In the genomic region with DNA sequence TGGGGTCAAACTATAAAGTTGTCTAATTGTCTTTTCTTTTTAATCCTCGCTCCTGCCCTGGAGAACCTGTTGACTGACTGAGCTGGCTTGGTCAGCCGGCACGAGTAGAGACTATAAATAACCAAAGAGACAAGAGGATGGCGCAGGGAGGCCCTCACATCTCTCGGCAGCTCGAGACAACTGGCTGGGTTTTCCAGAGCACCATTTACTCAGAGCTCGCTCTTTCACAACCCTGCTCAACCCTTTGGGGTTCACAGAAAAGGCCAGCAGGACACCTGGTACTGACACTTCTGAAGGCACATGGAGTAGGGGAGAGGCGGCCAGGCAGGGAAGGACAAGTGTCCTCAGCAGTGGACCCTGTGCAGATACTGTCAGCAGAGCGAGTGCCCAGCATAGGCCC, we compare ENCODE assay signal across 14 mouse cellular contexts. TPM values are rescaled to one million over a fixed set of nuclear protein-coding genes. Genes with fewer than 3 reads are reported as not detected.
DNase-seq lines count a peak whose midpoint lies in the region; ATAC-seq and TF ChIP-seq lines count a peak whose summit lies in the region.
"Had no signal": no experiment of that assay in that cellular context is flagged by ENCODE, and none has a peak within 500 bp of the region (broad histone marks: within the 10 kb centered on the region; RNA-seq: fewer than 3 reads in every experiment).

No protein-coding gene starts in this region.

- WGBS in liver, adult 2 months = 41% methylated on average over 9 of the region's 9 CpGs
- WGBS in embryonic facial prominence, embryonic 15.5 days = 75% methylated on average over 9 of the region's 9 CpGs
- WGBS in heart, embryonic 10.5 days = 48% methylated on average over 9 of the region's 9 CpGs
- WGBS in hindbrain, embryonic 13.5 days = 89% methylated on average over 9 of the region's 9 CpGs
- WGBS in stomach, postnatal 0 days = 71% methylated on average over 9 of the region's 9 CpGs

- TF ChIP-seq CTCF in liver, adult 2 months (IDR thresholded peaks at IDR 0.05; ENCODE audit: low read depth, low read length) = no peak
- TF ChIP-seq CTCF in stomach, postnatal 0 days (IDR thresholded peaks at IDR 0.05; ENCODE audit: low read depth) = no peak

- no peaks in the 10 kb centered on the region for H3K36me3 ChIP-seq in liver, adult 2 months (ENCODE audit: control insufficient read depth, insufficient read depth, low read length)
- H3K36me3 ChIP-seq in embryonic facial prominence, embryonic 15.5 days = peaks cover 55% of the 10 kb centered on the region
- peaks cover 83% of the 10 kb centered on the region for H3K36me3 ChIP-seq in heart, embryonic 10.5 days
- H3K36me3 ChIP-seq in hindbrain, embryonic 13.5 days = peaks cover 78% of the 10 kb centered on the region
- peaks cover 9% of the 10 kb centered on the region; the same call in 1 of the 2 replicates for H3K36me3 ChIP-seq in stomach, postnatal 0 days (ENCODE audit: control insufficient read depth, insufficient read depth, low read length)

- H3K27ac ChIP-seq in liver, adult 2 months (replicated peaks; ENCODE audit: insufficient read depth, low read depth, low read length) = peak overlapping the region; percentile 70
- H3K27ac ChIP-seq in embryonic facial prominence, embryonic 15.5 days (replicated peaks) = no peak overlapping the region
- H3K27ac ChIP-seq in heart, embryonic 10.5 days = peak overlapping the region; percentile 77
- no peak overlapping the region for H3K27ac ChIP-seq in hindbrain, embryonic 13.5 days
- H3K27ac ChIP-seq in stomach, postnatal 0 days (replicated peaks) = no peak overlapping the region
- H3K27ac ChIP-seq: embryonic facial prominence, embryonic 12.5 days; hindbrain, postnatal 0 days had no signal

- H3K27me3 ChIP-seq in liver, adult 2 months (ENCODE audit: control insufficient read depth, insufficient read depth, low read length) = no peaks in the 10 kb centered on the region
- H3K27me3 ChIP-seq in embryonic facial prominence, embryonic 15.5 days = no peaks in the 10 kb centered on the region
- H3K27me3 ChIP-seq in heart, embryonic 10.5 days (ENCODE audit: insufficient read depth, poor library complexity, severe bottlenecking) = no peaks in the 10 kb centered on the region
- no peaks in the 10 kb centered on the region for H3K27me3 ChIP-seq in hindbrain, embryonic 13.5 days
- H3K27me3 ChIP-seq in stomach, postnatal 0 days (ENCODE audit: control insufficient read depth, insufficient read depth, low read length) = no peaks in the 10 kb centered on the region
- H3K27me3 ChIP-seq: embryonic facial prominence, embryonic 12.5 days had no signal

- ATAC-seq in embryonic facial prominence, embryonic 15.5 days (ENCODE audit: insufficient number of reproducible peaks, low FRiP score, low TSS enrichment, low read depth) = 0 out of 2 replicates have a peak, but pooled peaks have one; percentile 1
- no peak for ATAC-seq in hindbrain, embryonic 13.5 days (ENCODE audit: low FRiP score)
- ATAC-seq in stomach, postnatal 0 days (ENCODE audit: low FRiP score, low TSS enrichment) = no peak
- ATAC-seq: hindbrain, postnatal 0 days had no signal

- H3K9me3 ChIP-seq in embryonic facial prominence, embryonic 15.5 days (replicated peaks) = no peaks in the 10 kb centered on the region
- H3K9me3 ChIP-seq in heart, embryonic 10.5 days = no peaks in the 10 kb centered on the region
- no peaks in the 10 kb centered on the region for H3K9me3 ChIP-seq in hindbrain, embryonic 13.5 days
- no peaks in the 10 kb centered on the region for H3K9me3 ChIP-seq in stomach, postnatal 0 days (ENCODE audit: control insufficient read depth, low read length)
- H3K9me3 ChIP-seq: embryonic facial prominence, embryonic 12.5 days had no signal

- peaks cover 38% of the 10 kb centered on the region for H3K4me1 ChIP-seq in liver, adult 2 months (ENCODE audit: control insufficient read depth, insufficient read depth, low read length)
- peaks cover 41% of the 10 kb centered on the region for H3K4me1 ChIP-seq in embryonic facial prominence, embryonic 15.5 days
- peaks cover 85% of the 10 kb centered on the region for H3K4me1 ChIP-seq in heart, embryonic 10.5 days
- H3K4me1 ChIP-seq in hindbrain, embryonic 13.5 days (replicated peaks) = peaks cover 18% of the 10 kb centered on the region
- H3K4me1 ChIP-seq in stomach, postnatal 0 days (replicated peaks; ENCODE audit: control insufficient read depth, insufficient read depth) = no peaks in the 10 kb centered on the region

- H3K4me2 ChIP-seq in embryonic facial prominence, embryonic 15.5 days (replicated peaks) = no peak overlapping the region
- no peak overlapping the region for H3K4me2 ChIP-seq in hindbrain, embryonic 13.5 days
- no peak overlapping the region for H3K4me2 ChIP-seq in stomach, postnatal 0 days (replicated peaks; ENCODE audit: low read depth)
- H3K4me2 ChIP-seq: embryonic facial prominence, embryonic 12.5 days; liver, embryonic 11.5 days had no signal

- no peak overlapping the region; the same call in 1 of the 2 replicates for H3K9ac ChIP-seq in liver, adult 2 months (ENCODE audit: low read depth, low read length)
- H3K9ac ChIP-seq in embryonic facial prominence, embryonic 15.5 days = no peak overlapping the region
- no peak overlapping the region for H3K9ac ChIP-seq in hindbrain, embryonic 13.5 days
- H3K9ac ChIP-seq in stomach, postnatal 0 days (ENCODE audit: low read length) = no peak overlapping the region
- H3K9ac ChIP-seq: embryonic facial prominence, embryonic 12.5 days had no signal

- DNase-seq in liver, adult 2 months (ENCODE audit: extremely low read depth, low read depth, low spot score) = peak; percentile 85
- no peak for DNase-seq in liver
- no peak for DNase-seq in heart, embryonic 10.5 days (ENCODE audit: low spot score)
- DNase-seq in heart, postnatal 4 days = peak; percentile 42
- DNase-seq in stomach, postnatal 0 days (ENCODE audit: low spot score) = no peak
- DNase-seq: kidney, adult 11 months; kidney, postnatal 36 days; lung, postnatal 14 days had no signal

- no peak for TF ChIP-seq EP300 in stomach, postnatal 0 days (optimal IDR thresholded peaks at IDR 0.05)

- H3K79me2 ChIP-seq in liver, adult 2 months (ENCODE audit: control insufficient read depth, insufficient read depth, low read length) = peaks cover 8% of the 10 kb centered on the region; the same call in 1 of the 2 replicates

- no peak for TF ChIP-seq POLR2A in liver, adult 2 months (IDR thresholded peaks at IDR 0.05; ENCODE audit: extremely low read depth, insufficient read depth, low read length)

- no peak overlapping the region for H3K4me3 ChIP-seq in liver, adult 2 months (ENCODE audit: insufficient read depth, low read depth, low read length)
- no peak overlapping the region for H3K4me3 ChIP-seq in embryonic facial prominence, embryonic 15.5 days (replicated peaks)
- 0 out of 2 replicates have a peak overlapping the region, but pooled peaks have one; percentile 17 for H3K4me3 ChIP-seq in heart, embryonic 10.5 days
- no peak overlapping the region for H3K4me3 ChIP-seq in hindbrain, embryonic 13.5 days
- no peak overlapping the region for H3K4me3 ChIP-seq in stomach, postnatal 0 days (ENCODE audit: low read depth, low read length)
- H3K4me3 ChIP-seq: embryonic facial prominence, embryonic 12.5 days had no signal

RNA-seq across cellular contexts. Expression of gene Ppil1, which starts 10.3 kb away (rescaled TPM):
- total RNA-seq in liver, adult 2 months (2014; rRNA removed) = 14.7 and 17.1 TPM in 2 replicates
- polyA plus RNA-seq in liver, adult 2 months (2012; rRNA removed) = 10.4 and 14.1 TPM in 2 replicates
- 129 and 132 TPM in 2 replicates for polyA plus RNA-seq in embryonic facial prominence, embryonic 15.5 days (2015; fragmentation: Nextera tagmentation; extraction: Ambion mirVana)
- polyA plus RNA-seq in heart, embryonic 10.5 days (2016; fragmentation: Nextera tagmentation; extraction: Ambion mirVana) = 147 and 188 TPM in 2 replicates
- 10 to 100 TPM; 39.5 to 39.6 TPM for total RNA-seq in heart, postnatal 4 days (2021)
- 106 and 114 TPM in 2 replicates for polyA plus RNA-seq in hindbrain, embryonic 13.5 days (2015; fragmentation: Nextera tagmentation; extraction: Ambion mirVana)
- 64.6 and 65.9 TPM in 2 replicates for polyA plus RNA-seq in stomach, postnatal 0 days (2015; fragmentation: Nextera tagmentation; extraction: Ambion mirVana)

RNA-seq across cellular contexts. Expression of gene BC004004, which starts 14.9 kb away (rescaled TPM):
- total RNA-seq in liver, adult 2 months (2014; rRNA removed) = 85.9 and 94.0 TPM in 2 replicates
- 113 and 114 TPM in 2 replicates for polyA plus RNA-seq in liver, adult 2 months (2012; rRNA removed)
- 82.1 and 85.8 TPM in 2 replicates for polyA plus RNA-seq in embryonic facial prominence, embryonic 15.5 days (2015; fragmentation: Nextera tagmentation; extraction: Ambion mirVana)
- 79.2 and 94.0 TPM in 2 replicates for polyA plus RNA-seq in heart, embryonic 10.5 days (2016; fragmentation: Nextera tagmentation; extraction: Ambion mirVana)
- total RNA-seq in heart, postnatal 4 days (2021) = 100 to 1,000 TPM; 158 to 161 TPM
- 108 and 111 TPM in 2 replicates for polyA plus RNA-seq in hindbrain, embryonic 13.5 days (2015; fragmentation: Nextera tagmentation; extraction: Ambion mirVana)
- 91.2 and 97.2 TPM in 2 replicates for polyA plus RNA-seq in stomach, postnatal 0 days (2015; fragmentation: Nextera tagmentation; extraction: Ambion mirVana)

RNA-seq across cellular contexts. Expression of gene Cpne5, which starts 15.7 kb away (rescaled TPM):
- not detected in 2 replicates for total RNA-seq in liver, adult 2 months (2014; rRNA removed)
- polyA plus RNA-seq in liver, adult 2 months (2012; rRNA removed) = not detected in 2 replicates
- polyA plus RNA-seq in embryonic facial prominence, embryonic 15.5 days (2015; fragmentation: Nextera tagmentation; extraction: Ambion mirVana) = 27.6 and 28.9 TPM in 2 replicates
- polyA plus RNA-seq in heart, embryonic 10.5 days (2016; fragmentation: Nextera tagmentation; extraction: Ambion mirVana) = 18.0 and 23.3 TPM in 2 replicates
- 1 to 10 TPM; 5.9 to 8.4 TPM for total RNA-seq in heart, postnatal 4 days (2021)
- polyA plus RNA-seq in hindbrain, embryonic 13.5 days (2015; fragmentation: Nextera tagmentation; extraction: Ambion mirVana) = 18.9 and 20.2 TPM in 2 replicates
- polyA plus RNA-seq in stomach, postnatal 0 days (2015; fragmentation: Nextera tagmentation; extraction: Ambion mirVana) = 4.8 and 5.3 TPM in 2 replicates
- total RNA-seq: gastrocnemius, adult 8-10 months had no signal

Comparison
In these comparisons a context has a peak if more than half of its experiments do, and no peak if none do; other contexts are left out.
1. DNase-seq: peak in liver, adult 2 months (single experiment) and heart, postnatal 4 days (single experiment); none in liver (single experiment), heart, embryonic 10.5 days (single experiment) and stomach, postnatal 0 days (single experiment).
2. H3K27ac ChIP-seq: peak in liver, adult 2 months (single experiment) and heart, embryonic 10.5 days (single experiment); none in embryonic facial prominence, embryonic 15.5 days (single experiment), hindbrain, embryonic 13.5 days (single experiment) and stomach, postnatal 0 days (single experiment).